Mouse (Mus musculus) spleen, postnatal 10 days (tissue): ENCODE results near the gene Dtx3.
"Not testable (repeated sequence)": the region's sequence is repeated elsewhere in the genome, so short reads cannot be mapped to it uniquely, and the experiment has no call there.

ENCODE experiments used
- DNase-seq, 2 experiments: peaks; one replicate each; pipeline ENCODE4 v3.0.0; 2021 to 2022; ENCODE audit warnings: low spot score in 2 of 2

Gene Dtx3

GRCm38 (mm10) chr10:127165654-127166403 is 29.7 kb downstream of the Dtx3 start:
- peak; percentile 67 to 73 for DNase-seq

DNA sequence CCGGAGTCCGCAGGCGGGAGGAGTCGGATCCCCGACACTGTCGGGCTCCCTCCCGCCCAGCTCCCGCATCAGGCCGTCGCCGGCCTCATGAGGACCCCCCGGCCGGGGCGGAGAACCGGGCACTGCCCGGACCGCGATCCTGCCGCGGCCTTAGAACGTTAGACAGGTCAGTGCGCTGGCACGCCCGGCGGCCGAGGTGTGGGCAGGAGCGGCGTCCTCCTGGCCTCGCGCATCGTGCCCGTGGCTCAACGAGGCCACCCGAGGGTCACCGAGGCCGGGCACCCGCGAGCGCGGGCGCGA is 30.2 kb downstream of the Dtx3 start:
- DNase-seq, result no peak

DNA sequence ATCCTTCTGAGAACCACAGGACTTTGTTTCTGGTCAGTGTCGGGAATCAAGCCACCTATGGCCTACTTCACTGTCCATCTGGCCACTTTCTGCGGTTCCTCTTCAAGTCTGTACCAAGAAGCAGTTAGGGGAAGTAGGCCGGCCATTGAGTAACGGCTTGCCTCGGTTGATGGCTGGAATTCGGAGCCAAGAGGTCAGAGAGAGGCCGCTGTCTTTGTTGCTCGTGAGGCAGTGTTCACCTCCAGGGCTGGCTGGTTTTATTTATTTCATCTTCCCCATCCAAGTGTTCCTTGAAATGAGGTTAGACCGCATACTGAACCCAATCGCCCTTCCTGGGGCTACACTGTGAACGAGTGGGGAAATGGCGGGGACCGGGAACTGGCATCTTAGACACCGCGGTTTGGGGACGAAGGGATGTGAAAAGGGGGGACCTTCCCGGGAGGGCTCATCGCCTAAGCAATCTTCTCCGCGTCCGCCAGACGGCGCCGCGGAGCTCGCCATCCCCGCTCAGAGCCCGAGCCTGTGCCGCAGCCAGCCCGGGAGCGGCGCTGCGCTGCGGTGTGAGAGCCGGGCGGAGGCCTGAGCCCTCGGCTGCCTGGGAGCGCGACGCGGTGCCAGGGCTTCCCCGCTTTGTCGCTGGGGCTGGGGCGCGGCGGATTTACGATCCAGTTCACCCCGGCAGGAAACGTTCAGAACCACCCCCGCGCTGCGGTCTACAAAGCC is 30.7 kb downstream of the Dtx3 start, which contains the start of gene B4galnt1:
Gene B4galnt1, plus strand, starts transcription at position 595 of the 723 bp plus-strand sequence.
- DNase-seq, result peak; percentile 77 to 83

DNA sequence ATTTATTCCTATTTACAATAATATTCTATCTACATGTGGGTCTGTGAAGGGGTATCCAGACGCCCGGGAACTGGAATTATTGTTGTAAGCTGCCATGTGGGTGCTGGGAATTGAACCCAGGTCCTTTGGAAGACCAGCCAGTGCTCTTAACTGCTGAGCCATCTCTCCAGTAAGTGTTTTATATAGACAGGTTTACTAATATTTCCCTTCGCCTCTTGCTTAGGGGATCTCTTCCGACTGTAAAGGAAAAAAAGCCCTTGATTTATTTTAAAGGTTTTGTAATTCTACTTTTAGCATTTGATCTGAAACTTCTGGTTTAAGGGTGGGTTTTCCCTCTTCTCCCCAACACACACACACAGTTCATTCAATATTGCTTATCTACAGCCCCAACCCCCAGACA is 31.3 kb downstream of the Dtx3 start:
- DNase-seq, result no peak

DNA sequence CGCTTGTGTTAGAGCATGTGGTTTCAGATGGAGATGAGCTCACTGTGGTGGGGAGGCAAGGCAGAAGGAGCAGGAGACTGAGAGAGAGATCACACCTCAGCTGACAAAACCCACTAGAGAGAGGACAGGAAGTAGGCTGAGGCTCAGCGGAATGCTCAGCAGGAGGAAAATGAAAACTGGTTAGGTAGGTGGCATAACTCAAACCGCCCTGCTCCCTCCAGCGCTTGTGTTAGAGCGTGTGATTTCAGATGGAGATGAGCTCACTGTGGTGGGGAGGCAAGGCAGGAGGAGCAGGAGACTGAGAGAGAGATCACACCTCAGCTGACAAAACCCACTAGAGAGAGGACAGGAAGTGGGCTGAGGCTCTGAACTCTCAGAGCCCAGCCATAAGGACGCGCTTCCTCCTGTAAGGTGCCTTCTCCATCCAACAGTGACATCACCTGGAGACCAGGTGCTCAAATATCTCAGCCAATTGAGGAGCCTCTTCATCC is 32.7 kb downstream of the Dtx3 start:
- not testable (repeated sequence) for DNase-seq

DNA sequence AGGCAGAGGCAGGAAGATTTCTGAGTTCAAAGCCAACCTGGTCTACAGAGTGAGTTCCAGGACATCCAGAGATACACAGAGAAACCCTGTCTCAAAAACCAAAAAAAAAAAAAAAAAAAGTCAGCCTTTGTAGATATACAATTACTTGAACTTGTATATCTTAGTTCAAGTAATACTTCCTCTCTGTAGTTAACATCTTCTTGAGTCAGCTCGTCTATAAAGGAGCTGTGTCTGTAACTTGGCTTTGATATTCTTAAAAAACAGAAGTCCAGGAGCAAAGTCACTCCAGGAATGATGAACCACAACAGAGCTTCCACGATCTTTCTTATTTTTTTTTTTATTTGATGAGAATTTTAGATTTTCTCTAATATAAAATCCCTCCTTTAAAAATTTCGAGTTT is 34.8 kb downstream of the Dtx3 start:
- DNase-seq, result no peak

GRCm38 (mm10) chr10:127160081-127160480 is 35.4 kb downstream of the Dtx3 start:
- DNase-seq, result no peak

DNA sequence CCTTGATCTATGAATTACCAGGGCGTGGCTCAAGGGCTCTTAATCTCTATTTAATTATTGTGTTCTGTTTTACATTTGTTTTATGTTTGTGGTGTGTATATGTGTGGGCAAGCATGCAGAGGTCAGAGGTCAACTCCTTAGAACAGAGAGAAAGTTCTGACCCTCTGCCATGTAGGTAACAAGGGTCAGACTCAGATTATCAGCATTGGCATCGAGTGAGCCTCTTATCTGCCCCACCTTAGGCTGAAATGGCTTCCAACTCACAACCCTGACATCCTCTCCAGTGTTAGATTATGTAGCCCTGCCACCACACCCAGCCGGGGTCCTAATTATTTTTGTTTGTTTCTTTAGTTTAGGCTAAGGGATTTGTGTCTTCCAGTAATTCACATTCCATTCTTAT is 37.1 kb downstream of the Dtx3 start:
- DNase-seq, result no peak

GRCm38 (mm10) chr10:127156511-127156910 is 39.0 kb downstream of the Dtx3 start:
- no peak for DNase-seq

DNA sequence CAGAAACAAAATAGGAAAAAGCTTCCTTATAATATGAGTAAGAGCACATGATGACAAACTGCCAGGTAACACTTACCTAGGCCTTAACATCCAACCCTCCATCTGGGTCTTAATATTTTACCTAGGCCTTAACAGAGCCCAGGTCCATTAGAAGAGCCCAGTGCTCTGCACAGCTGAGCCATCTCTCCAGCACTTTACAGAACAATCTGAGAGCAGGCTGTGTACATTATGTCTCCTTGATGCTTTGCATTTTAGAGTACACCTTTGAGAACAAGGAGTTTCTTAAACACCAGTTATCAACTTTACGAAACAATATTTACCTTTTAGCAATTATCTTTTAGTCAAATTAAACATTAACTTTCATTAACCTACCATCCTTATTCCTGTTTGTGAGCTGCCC is 39.4 kb downstream of the Dtx3 start:
- no peak for DNase-seq

GRCm38 (mm10) chr10:127154652-127155051 is 40.9 kb downstream of the Dtx3 start:
- no peak for DNase-seq

DNA sequence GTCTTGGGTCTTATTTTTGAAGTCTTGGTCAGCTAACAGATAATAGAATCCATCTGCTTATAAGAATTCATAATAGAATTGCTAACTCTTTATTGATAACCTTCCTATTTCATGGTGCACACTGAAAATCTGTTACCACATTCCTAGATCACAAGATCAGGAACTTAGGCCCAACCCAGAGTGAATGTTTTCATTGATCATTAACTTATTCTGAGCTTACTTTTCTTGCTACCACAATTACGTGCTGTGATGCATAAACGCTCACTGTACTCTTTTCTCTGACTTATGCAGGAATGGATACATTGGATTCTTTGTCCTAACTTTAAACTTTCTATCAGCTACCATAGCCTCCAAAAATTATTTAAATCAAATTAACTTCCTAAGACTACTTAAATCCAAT is 41.3 kb downstream of the Dtx3 start:
- no peak for DNase-seq

DNA sequence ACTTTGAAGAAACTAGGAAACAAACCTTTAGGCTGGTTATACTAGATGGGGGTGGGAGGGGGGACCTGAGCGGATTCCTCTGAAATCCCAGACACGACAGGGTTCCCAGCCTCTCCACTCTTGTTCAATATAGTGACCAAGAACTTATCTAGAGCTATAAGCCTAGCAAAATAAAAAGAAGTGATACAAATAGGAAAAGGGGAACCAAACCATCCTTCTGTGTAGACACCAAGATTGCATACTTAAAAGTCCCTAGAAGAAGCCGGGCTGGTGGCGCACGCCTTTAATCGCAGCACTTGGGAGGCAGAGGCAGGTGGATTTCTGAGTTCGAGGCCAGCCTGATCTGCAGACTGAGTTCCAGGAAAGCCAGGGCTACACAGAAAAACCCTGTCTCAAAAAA is 42.2 kb downstream of the Dtx3 start:
- DNase-seq, result no peak

- not testable (repeated sequence) for DNase-seq
These were observed 43.0 kb downstream of the Dtx3 start for GRCm38 (mm10) chr10:127152556-127152955.

GRCm38 (mm10) chr10:127151233-127151632 is 44.3 kb downstream of the Dtx3 start:
- not testable (repeated sequence) for DNase-seq

GRCm38 (mm10) chr10:127150471-127150872 is 45.1 kb downstream of the Dtx3 start:
- DNase-seq, result no peak

DNA sequence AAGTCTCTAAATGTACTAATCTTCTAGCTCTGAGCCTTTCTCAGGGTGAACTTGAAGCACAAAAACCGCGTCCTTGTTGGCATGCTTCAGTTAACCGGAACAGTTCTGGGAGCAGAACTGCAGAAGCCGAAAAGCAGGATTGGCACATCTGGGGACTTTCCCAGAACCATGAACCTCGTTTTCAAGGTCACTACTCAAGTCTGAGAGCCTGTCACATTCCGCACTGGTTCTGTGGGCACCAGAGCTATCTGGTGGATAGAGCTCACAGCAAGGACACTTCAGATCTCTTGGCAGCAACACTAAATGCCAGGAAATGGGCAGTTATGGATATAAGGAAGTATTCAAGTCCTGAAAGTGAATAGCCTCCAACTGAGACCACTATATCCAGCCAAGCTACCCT is 48.4 kb downstream of the Dtx3 start:
- DNase-seq, result no peak

- DNase-seq, result no peak
These were observed 50.2 kb downstream of the Dtx3 start for GRCm38 (mm10) chr10:127145303-127145702.

- DNase-seq, result no peak
These were observed 51.0 kb downstream of the Dtx3 start for GRCm38 (mm10) chr10:127144536-127144935.

DNA sequence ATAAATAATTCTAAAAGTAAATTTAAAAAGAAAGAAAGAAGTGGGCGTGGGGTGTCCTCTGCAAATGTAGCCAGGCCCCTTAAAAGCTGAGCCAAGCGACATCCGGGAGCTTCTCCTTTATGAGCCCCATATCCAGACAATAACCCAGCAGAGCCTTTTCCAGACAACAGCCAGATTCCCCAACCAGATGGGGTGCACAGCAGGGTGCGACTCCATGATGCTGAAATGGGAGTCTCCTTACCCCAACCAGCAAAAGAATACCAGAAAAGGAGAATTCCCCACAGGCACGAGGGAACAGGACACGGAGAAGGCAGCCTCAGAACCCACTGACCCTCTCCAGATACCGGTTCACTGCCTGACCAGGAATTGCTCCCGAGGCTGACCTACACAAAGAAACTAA is 52.3 kb downstream of the Dtx3 start:
- no peak for DNase-seq

DNA sequence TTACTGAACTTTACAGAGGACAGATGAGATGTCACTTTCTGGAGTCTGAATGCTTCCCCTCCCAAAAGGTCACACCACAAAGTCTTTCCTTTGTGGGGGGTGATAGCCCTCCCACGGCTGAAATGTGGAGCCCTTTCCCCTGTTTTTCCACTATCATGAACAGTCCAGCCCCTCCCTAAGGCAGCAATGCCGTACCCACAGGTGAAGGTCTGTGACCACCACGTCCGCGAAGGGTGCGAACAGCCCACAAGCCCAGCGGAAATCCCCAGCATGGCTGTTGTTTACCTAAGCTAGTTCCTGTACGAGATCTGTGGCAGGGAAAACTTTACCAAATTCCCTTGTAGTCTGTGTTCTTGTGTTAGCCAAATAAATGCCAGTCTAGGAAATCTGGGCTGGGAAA is 54.0 kb downstream of the Dtx3 start:
- DNase-seq, result peak in 1 of 2 experiments; percentile 39

GRCm38 (mm10) chr10:127140971-127141370 is 54.6 kb downstream of the Dtx3 start:
- no peak for DNase-seq
